Mouse (Mus musculus) inflammation-experienced regulatory T-cells, adult 6 months (primary cell): Measurements from ENCODE around the gene Zfp277. TPM values are rescaled to one million over a fixed set of nuclear protein-coding genes. Genes with fewer than 3 reads are reported as not detected.

ENCODE experiments used
- ATAC-seq: one replicate; pipeline ENCODE4 v1.8.0; 2017
- polyA plus RNA-seq, 3 experiments: library from polyadenylated mRNA; unstranded; fragments of 100-300 nt; shearing (Covaris generic); gene quantifications; one replicate each; pipeline ENCODE4 v1.2.1; 2017

Zfp277 gene
- polyA plus RNA-seq, 3 experiments from 2014 or later: 32.8 to 38.7 (median 38.7) TPM

GRCm38 (mm10) chr12:40348251-40348650, 97.5 kb downstream of the Zfp277 start:
- no peak for ATAC-seq

- no peak for ATAC-seq
Measured at GRCm38 (mm10) chr12:40347060-40347698, 98.5 kb downstream of the Zfp277 start.

- no peak for ATAC-seq
Measured at GRCm38 (mm10) chr12:40341443-40341842, 104.3 kb downstream of the Zfp277 start.

- no peak for ATAC-seq
Measured at GRCm38 (mm10) chr12:40335303-40335702, 110.4 kb downstream of the Zfp277 start.

GRCm38 (mm10) chr12:40331467-40331866, 114.2 kb downstream of the Zfp277 start:
- no peak for ATAC-seq

GRCm38 (mm10) chr12:40327012-40327660, 118.6 kb downstream of the Zfp277 start:
- no peak for ATAC-seq

GRCm38 (mm10) chr12:40325582-40325981, 120.1 kb downstream of the Zfp277 start:
- no peak for ATAC-seq

GRCm38 (mm10) chr12:40324819-40325218, 120.9 kb downstream of the Zfp277 start:
- ATAC-seq: no peak

- ATAC-seq: no peak
Measured at GRCm38 (mm10) chr12:40315146-40315545, 130.6 kb downstream of the Zfp277 start.

GRCm38 (mm10) chr12:40303960-40304359, 141.7 kb downstream of the Zfp277 start:
- no peak for ATAC-seq

- ATAC-seq: no peak
Measured at GRCm38 (mm10) chr12:40298636-40299035, 147.1 kb downstream of the Zfp277 start.

- ATAC-seq: no peak
Measured at GRCm38 (mm10) chr12:40286539-40286938, 159.2 kb downstream of the Zfp277 start.

GRCm38 (mm10) chr12:40280596-40281325, 164.9 kb downstream of the Zfp277 start:
- ATAC-seq: no peak

- no peak for ATAC-seq
Measured at GRCm38 (mm10) chr12:40277581-40277980, 168.1 kb downstream of the Zfp277 start.

GRCm38 (mm10) chr12:40274931-40275330, 170.8 kb downstream of the Zfp277 start:
- ATAC-seq: no peak

GRCm38 (mm10) chr12:40273339-40273738, 172.4 kb downstream of the Zfp277 start:
- ATAC-seq: peak; percentile 68

- peak; percentile 59 for ATAC-seq
Measured at GRCm38 (mm10) chr12:40272710-40273109, 173.0 kb downstream of the Zfp277 start.

GRCm38 (mm10) chr12:40268313-40268712, 177.4 kb downstream of the Zfp277 start:
- no peak for ATAC-seq

Other genes with a start within 250 kb of the Zfp277 start
- gene Lsmem1, start 246.4 kb downstream of the Zfp277 start, polyA plus RNA-seq: under 1 TPM in 1 of 3 experiments, not detected in 2; 0.38 TPM
- 10 to 100 TPM; 45.9 to 75.8 (median 54.1) TPM for gene Ifrd1, start 197.4 kb downstream of the Zfp277 start, polyA plus RNA-seq
- gene Dock4, start 50 bp upstream of the Zfp277 start, polyA plus RNA-seq: 1 to 10 TPM in 1 of 3 experiments, under 1 TPM in 2; 0.79 to 1.2 (median 0.80) TPM